Mouse (Mus musculus) lung, embryonic 14.5 days (tissue): ENCODE data around the gene Serpina1c. TPM values are rescaled to one million over a fixed set of nuclear protein-coding genes. Genes with fewer than 3 reads are reported as not detected.
"Not testable (repeated sequence)": the region's sequence is repeated elsewhere in the genome, so short reads cannot be mapped to it uniquely, and the experiment has no call there.

Experiments used
- ATAC-seq: fragments of 200-750 bp; cut with Nextera tagmentation; 2 replicates; pipeline ENCODE4 v1.8.0; 2017; ENCODE audit warnings: mild to moderate bottlenecking, moderate TSS enrichment, moderate library complexity; ENCODE audit not compliant: insufficient read depth
- DNase-seq: peaks from one replicate; pipeline ENCODE4 v3.0.0-alpha.2; 2015
- H3K27ac ChIP-seq: fragments of 300-500 bp; sonication (generic); 2 replicates; pipeline ENCODE4 v1.5.1; 2014; ENCODE audit warnings: low read depth, mild to moderate bottlenecking, moderate library complexity
- H3K27me3 ChIP-seq: fragments of 300-500 bp; sonication (generic); 2 replicates; pipeline ENCODE4 v1.6.1; 2014; ENCODE audit warnings: low read length, control low read depth; ENCODE audit not compliant: insufficient read depth
- H3K36me3 ChIP-seq: fragments of 300-500 bp; sonication (generic); 2 replicates; pipeline ENCODE4 v1.6.1; 2014; ENCODE audit warnings: control low read depth; ENCODE audit not compliant: insufficient read depth
- H3K4me1 ChIP-seq: fragments of 300-500 bp; sonication (generic); 2 replicates; pipeline ENCODE4 v1.6.1; 2014; ENCODE audit warnings: antibody characterized with exemption, control low read depth; ENCODE audit not compliant: insufficient read depth
- H3K4me2 ChIP-seq: fragments of 300-500 bp; sonication (generic); 2 replicates; pipeline ENCODE4 v1.6.1; 2014; ENCODE audit warnings: mild to moderate bottlenecking
- H3K4me3 ChIP-seq: fragments of 300-500 bp; sonication (generic); 2 replicates; pipeline ENCODE4 v1.5.1; 2014; ENCODE audit warnings: low read depth, low read length
- H3K9ac ChIP-seq: fragments of 300-500 bp; sonication (generic); 2 replicates; pipeline ENCODE4 v1.6.1; 2014
- H3K9me3 ChIP-seq: fragments of 300-500 bp; sonication (generic); 2 replicates; pipeline ENCODE4 v1.6.1; 2016; ENCODE audit warnings: low read depth, low read length, control low read depth
- CTCF ChIP-seq: IDR thresholded peaks from 2 replicates; pipeline ENCODE4 v1.5.1; 2016; ENCODE audit warnings: antibody characterized with exemption, low read depth
- WGBS: fragments of 180-500 bp; shearing (Covaris S2); extraction: QIAGEN DNeasy Blood & Tissue Kit; methylation state at CpG from one replicate; pipeline ENCODE4 v1.1.7; 2014; 5-methylcytosine and 5-hydroxymethylcytosine counted together
- polyA plus RNA-seq: library from polyadenylated mRNA; unstranded; fragments of >200 nt; fragmentation: Nextera tagmentation; extraction: Ambion mirVana; gene quantifications from 2 replicates; pipeline ENCODE4 v1.2.1, GENCODE M21; 2014

Gene Serpina1c
- polyA plus RNA-seq, 1 experiment from 2014 or later, result not detected

DNA sequence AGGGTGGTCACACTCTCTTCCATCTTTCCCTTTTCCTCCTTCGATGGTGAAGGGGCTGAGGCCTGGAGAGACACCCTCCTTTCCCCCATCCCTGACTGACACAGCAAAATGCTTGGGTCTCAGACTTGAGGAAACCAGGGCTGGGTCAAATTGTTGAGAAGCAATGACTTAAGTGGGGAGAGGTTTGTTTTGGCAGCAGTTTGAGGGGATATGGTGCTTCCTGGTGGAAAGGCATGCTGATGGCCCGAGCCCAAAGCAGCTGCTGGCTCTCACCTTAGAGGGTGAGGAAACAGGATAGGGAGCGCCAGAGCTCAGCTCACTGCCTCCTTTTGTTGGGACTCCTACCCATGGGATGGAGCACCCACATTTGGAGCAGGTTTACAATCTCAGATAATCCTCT is 43.7 kb downstream of the Serpina1c start:
- Histone ChIP-seq H3K4me1 (no peaks in the 10 kb centered on the region), H3K9me3 (no peaks in the 10 kb centered on the region), H3K4me3 (no peak overlapping the region), H3K4me2 (no peak overlapping the region), H3K27ac (no peak overlapping the region), H3K27me3 (no peaks in the 10 kb centered on the region), H3K9ac (no peak overlapping the region), H3K36me3 (no peaks in the 10 kb centered on the region)
- DNase-seq (no peak), ATAC-seq (no peak)
- WGBS, result 50% methylated on average over 3 of the region's 3 CpGs
- TF ChIP-seq CTCF, result no peak

DNA sequence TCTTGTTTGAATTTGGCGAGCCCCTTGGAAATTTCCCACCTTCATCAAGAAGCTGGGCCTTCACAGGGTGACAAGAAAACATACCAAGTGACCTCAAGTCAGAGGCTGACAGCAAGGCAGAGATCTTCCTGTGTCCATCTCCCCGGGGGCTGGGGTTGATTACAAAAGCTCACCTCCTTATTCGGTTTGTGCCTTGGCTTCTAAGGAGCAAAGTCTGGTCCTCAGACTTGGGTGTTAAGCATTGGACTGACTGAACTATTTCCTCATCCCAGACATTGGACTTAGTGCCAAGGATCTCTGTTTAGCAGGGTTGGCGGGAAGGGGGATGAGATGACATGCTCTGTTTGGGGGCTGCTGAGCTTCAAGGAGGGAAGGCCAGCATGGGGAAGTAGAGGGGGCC is 44.1 kb downstream of the Serpina1c start:
- H3K4me3 ChIP-seq, H3K9ac ChIP-seq, H3K4me1 ChIP-seq, H3K4me2 ChIP-seq, DNase-seq, H3K27ac ChIP-seq, H3K36me3 ChIP-seq, H3K27me3 ChIP-seq, H3K9me3 ChIP-seq, ATAC-seq: not testable (repeated sequence)
- WGBS, result 74% methylated on average over 3 of the region's 4 CpGs

DNA sequence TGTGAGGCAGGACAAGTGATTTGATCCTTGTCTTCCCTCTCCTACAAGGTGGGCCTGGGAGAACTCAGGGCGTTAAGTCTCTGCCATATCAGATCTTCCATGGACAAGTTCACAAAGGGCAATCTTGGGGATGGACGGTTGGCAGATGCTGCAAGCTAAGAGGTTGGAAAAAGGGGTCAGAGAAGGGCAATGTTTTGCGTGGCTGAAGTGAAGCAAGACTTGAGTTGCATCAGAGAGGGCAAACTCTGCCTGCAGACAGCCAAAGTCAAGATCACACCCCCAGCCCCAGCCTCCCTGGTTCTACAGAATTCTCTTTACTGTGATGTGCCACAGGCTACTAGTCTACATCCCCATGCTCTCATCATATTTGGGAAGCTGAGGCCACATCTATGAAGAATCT is 45.1 kb downstream of the Serpina1c start:
- H3K4me2 ChIP-seq, H3K4me1 ChIP-seq, H3K27me3 ChIP-seq, H3K27ac ChIP-seq, H3K9me3 ChIP-seq, H3K9ac ChIP-seq, ATAC-seq, H3K36me3 ChIP-seq, H3K4me3 ChIP-seq, DNase-seq: not testable (repeated sequence)
- 65% methylated on average over 3 of the region's 3 CpGs for WGBS

DNA sequence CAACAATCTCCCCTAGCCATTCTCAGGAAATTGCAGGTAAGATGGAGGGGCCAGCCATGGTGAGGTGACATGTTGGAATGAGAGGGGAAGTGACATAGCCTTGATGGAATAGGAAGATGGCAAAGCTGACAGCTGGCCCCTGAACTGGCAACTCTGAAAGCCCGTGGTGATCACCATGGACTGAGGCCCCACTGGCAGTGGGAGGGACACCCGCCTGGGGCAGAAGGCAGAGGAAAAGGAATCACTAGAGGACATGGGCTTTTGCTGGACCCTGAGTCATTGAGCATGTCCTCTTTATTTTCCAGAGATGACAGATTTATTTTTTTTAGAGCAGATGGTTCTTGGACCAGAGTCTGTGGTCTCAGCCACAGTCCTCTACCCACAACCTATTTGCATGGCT is 51.7 kb downstream of the Serpina1c start:
- H3K4me3 ChIP-seq, H3K9me3 ChIP-seq, DNase-seq, H3K36me3 ChIP-seq, H3K4me1 ChIP-seq, ATAC-seq, H3K9ac ChIP-seq, H3K27ac ChIP-seq, H3K27me3 ChIP-seq, H3K4me2 ChIP-seq: not testable (repeated sequence)
- WGBS, result 80% methylated on average over 2 of the region's 2 CpGs

Other genes with a start within 250 kb of the Serpina1c start
- 0.27 and 1.3 TPM in 2 replicates for gene Serpina6, start 247.7 kb downstream of the Serpina1c start, polyA plus RNA-seq
- not detected in 2 replicates for gene Serpina16, start 228.7 kb downstream of the Serpina1c start, polyA plus RNA-seq
- gene Serpina1f, start 209.4 kb downstream of the Serpina1c start, polyA plus RNA-seq, result not detected in 2 replicates
- not detected in 2 replicates for gene Serpina1d, start 131.3 kb downstream of the Serpina1c start, polyA plus RNA-seq
- gene Serpina1b, start 74.5 kb downstream of the Serpina1c start, polyA plus RNA-seq, result 0.39 TPM in 1 of 2 replicates, not detected in the other
- 0.24 TPM in 1 of 2 replicates, not detected in the other for gene Serpina1a, start 41.3 kb downstream of the Serpina1c start, polyA plus RNA-seq
- 0.16 TPM in 1 of 2 replicates, not detected in the other for gene Serpina1e, start 54.1 kb upstream of the Serpina1c start, polyA plus RNA-seq
- not detected in 2 replicates for gene Serpina11, start 85.1 kb upstream of the Serpina1c start, polyA plus RNA-seq
- gene Serpina9, start 108.9 kb upstream of the Serpina1c start, polyA plus RNA-seq, result not detected in 2 replicates
- not detected in 2 replicates for gene Serpina12, start 139.6 kb upstream of the Serpina1c start, polyA plus RNA-seq
- gene Serpina5, start 196.2 kb upstream of the Serpina1c start, polyA plus RNA-seq, result not detected in 2 replicates
- gene Serpina3a, start 207.8 kb upstream of the Serpina1c start, polyA plus RNA-seq, result not detected in 2 replicates
- not detected in 2 replicates for gene Serpina3b, start 223.1 kb upstream of the Serpina1c start, polyA plus RNA-seq
- not detected in 2 replicates for gene Serpina3c, start 249.0 kb upstream of the Serpina1c start, polyA plus RNA-seq